Mouse (Mus musculus): ENCODE data around the gene Rab8b.

- no peak for TF ChIP-seq CTCF (IDR thresholded peaks at IDR 0.05; ENCODE audit: low read depth, low read length)
- TF ChIP-seq POLR2A (IDR thresholded peaks at IDR 0.05; ENCODE audit: extremely low read depth, insufficient read depth, low read length) = no peak
Observed at GRCm38 (mm10) chr9:66882406-66882821, 37.1 kb downstream of the Rab8b start.

Measured in liver, adult 2 months (tissue).